Mouse (Mus musculus) lung, postnatal 0 days (tissue): Measurements from ENCODE around the gene Zfp13.

Experiments
- CTCF ChIP-seq: IDR thresholded peaks from 2 replicates; pipeline ENCODE4 v1.5.1; 2016; ENCODE audit warnings: antibody characterized with exemption, mild to moderate bottlenecking
- EP300 ChIP-seq: IDR thresholded peaks from 2 replicates; pipeline ENCODE4 v1.6.1; 2016; ENCODE audit warnings: antibody characterized with exemption, mild to moderate bottlenecking, control low read depth

DNA sequence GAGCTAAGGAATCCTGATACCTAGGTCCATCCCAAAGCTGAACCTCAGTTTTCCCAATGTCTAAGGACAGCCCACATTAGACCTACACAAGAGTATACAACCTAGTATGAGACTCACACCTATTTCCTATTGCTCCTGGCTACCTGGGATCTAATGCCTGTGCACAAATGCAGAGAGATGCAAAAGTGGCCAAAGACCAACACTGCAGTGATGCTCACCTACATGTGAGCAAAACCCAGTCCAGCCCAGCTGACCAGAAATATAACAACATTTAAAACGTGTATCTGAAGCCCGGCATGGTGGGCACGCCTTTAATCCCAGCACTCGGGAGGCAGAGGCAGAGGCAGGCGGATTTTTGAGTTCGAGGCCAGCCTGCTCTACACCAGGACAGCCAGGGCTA is 53.4 kb downstream of the Zfp13 start:
- no peak for TF ChIP-seq CTCF
- no peak for TF ChIP-seq EP300
